Mouse (Mus musculus): ENCODE measurements at regions not wholly inside any gene's neighbourhood (a gene's known extent, or its start where the extent isn't known, plus 50 kb on each side); places are given as distances from the start of the nearest gene placed in this dataset.

DNA sequence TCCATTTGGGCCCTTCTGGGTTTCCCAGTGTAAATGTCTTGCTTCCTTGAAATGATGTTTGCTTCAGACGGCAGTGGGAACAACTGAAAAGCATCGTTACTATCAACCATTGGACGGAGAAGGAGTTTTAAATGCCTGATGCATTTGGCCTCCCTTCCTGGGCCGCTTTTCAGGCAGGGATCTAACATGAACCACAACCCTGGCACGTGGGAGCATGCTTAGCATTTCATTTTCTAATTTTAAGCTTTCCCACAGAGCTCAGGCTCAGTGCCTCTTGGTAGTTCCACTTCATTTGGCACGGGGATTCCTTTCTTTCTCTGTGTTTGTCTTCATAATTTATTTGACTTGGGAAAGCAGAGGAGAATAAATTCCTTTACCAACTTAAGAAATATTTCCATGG lies 406.6 kb upstream of the Nbea start:
- DNase-seq (ENCODE audit: low spot score in 2 of 2), result no peak

DNA sequence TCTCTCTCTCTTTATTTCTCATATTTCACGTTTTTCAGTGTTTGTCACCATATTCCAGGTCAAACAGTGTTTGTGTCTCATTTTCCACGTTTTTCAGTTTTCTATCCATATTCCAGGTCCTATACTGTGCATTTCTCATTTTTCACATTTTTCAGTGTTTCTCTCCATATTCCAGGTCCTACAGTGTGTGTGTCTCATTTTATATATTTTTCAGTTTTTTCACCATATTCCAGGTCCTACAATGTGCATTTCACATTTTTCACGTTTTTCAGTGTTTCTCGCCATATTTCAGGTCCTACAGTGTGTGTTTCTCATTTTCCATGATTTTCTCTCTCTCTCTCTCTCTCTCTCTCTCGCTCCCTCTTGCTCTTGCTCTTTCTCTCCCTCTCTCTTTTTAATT lies 391.9 kb upstream of the Nbea start:
- peak in 1 of 2 experiments; percentile 1 for DNase-seq (ENCODE audit: low spot score in 2 of 2)

GRCm38 (mm10) chr3:56536178-56536577 lies 352.7 kb upstream of the Nbea start:
- DNase-seq (ENCODE audit: low spot score in 2 of 2), result no peak

- no peak for DNase-seq (ENCODE audit: low spot score in 2 of 2)
These were observed 320.9 kb upstream of the Nbea start for GRCm38 (mm10) chr3:56504445-56504844.

GRCm38 (mm10) chr3:56499301-56499700 lies 315.8 kb upstream of the Nbea start:
- no peak for DNase-seq (ENCODE audit: low spot score in 2 of 2)

DNA sequence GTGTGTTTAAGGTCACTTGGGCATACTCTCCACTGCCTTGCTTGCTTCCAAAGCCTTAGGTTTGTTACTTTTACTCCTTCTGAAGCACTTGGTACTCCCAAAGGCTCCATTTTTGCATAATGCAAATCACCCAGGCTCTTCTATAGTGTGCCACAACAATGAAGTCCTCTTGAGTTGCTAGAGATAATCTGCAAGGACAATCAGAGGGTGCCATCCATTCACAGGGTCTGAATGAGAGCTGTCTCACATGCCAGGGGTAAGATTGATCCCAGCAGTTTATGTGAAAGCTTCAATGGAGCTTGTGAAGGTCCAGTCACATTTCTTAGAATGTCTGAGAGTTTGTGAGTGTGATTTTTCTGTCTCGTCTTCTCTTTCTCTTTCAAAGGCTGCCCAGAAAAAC lies 310.4 kb upstream of the Nbea start:
- DNase-seq (ENCODE audit: low spot score in 2 of 2), result no peak

GRCm38 (mm10) chr3:56489154-56489553 lies 305.7 kb upstream of the Nbea start:
- DNase-seq (ENCODE audit: low spot score in 2 of 2), result no peak

DNA sequence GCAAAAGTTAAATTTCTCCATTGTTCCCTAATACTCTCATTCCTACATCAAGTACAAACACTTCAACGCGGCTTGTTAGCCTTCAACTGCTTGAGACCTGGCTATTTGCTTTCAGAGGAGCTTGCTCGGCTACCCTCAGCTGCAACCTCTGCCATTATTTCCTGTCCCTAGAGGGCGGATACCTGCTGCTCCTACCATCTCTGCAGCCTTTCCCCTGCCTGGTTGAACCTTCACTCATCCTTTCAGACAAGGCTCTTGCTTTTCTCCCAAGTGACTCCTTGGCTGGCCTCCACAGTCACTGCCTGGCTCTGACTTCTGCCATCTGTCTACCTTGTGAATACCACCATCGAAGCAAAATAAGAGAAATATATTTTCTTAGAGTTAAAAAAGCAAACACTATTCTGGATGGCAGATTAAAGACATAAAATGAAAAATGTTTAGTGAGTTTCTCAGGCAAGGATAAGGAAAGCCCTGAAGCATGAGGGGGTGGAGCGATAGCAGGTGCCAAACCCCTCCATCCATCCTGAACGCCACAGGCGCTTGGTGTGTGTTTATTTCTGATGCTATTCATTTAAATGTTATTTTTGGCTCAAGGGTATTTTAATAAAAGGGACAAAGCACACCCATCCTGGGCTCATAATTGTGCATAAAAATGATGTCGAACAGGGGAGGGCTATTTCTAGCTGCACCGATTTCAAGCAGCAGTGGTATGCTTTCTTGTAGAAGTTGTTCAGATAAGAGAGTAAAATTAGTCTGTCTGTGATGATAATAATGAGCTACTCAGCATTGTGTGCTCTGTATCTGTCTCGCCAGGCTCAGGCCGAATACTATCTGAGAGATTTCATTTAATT lies 302.3 kb upstream of the Nbea start:
- no peak for DNase-seq (ENCODE audit: low spot score in 2 of 2)

GRCm38 (mm10) chr3:56484096-56484495 lies 300.6 kb upstream of the Nbea start:
- DNase-seq (ENCODE audit: low spot score in 2 of 2), result no peak

DNA sequence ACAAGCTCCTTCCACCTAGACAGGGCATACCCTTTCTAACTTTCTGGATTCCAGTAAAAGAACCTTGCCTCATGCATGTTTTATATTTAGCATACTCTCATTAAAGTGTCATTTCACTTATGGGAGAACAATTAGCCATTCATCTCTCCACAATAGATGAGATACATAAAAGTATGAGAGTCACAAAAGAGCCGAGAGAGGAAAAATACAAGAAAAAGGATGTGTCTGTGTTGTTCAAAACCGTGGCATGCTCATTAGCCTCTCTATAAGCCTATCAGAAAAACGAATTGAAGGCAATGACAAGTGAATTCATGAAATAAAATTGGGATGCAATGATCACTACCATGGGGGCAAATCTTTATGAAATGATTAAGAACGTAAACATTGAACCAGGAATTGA lies 299.9 kb upstream of the Nbea start:
- no peak for DNase-seq (ENCODE audit: low spot score in 2 of 2)

DNA sequence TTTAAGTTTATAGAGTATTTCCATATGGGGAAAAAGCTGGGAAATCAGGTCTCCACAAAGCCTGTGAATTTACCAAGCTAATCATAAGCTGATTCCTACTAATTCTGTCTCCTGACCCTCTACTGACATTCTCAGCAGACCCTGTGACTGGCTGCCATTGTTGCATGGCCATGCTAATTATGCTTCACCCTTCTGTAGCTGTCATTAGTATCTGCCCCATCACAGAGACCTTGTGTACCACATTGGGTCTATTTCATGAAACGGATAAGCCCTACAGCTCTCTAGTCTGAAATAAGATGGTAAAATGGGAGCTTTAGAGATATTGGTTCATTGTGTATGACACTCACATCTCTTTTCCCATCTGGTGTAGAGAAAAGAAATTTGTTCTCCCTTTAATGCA lies 296.0 kb upstream of the Nbea start:
- no peak for DNase-seq (ENCODE audit: low spot score in 2 of 2)

DNA sequence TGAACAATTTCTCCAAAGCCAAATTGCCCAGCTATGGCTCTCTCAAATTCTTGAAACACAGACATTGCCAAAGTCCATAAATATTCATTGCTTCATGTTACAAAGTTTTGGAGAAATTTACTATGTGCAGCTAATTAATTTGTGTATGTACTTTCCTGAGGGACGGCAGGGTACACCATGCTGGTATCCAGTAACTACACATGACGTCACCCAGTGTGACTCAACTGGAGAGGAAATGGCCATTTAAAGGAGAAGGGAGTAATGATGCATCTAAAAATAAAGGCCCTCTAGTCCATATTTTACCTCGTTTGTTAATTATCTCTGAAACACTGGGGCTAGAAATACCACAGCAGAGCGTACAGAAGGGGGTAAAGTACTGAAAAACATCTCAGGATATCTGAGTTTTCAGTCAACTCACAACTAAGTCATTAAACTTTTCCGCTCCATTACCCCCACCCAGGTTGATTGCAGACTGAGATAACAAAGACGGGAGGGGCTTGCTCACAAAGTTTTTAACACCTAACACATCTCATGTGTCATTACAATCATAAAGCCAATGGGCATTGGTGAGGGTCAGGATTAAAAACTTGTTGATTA lies 295.1 kb upstream of the Nbea start:
- no peak for DNase-seq (ENCODE audit: low spot score in 2 of 2)

- DNase-seq (ENCODE audit: low spot score in 2 of 2), result no peak
These were observed 292.3 kb upstream of the Nbea start for GRCm38 (mm10) chr3:56475529-56476527.

DNA sequence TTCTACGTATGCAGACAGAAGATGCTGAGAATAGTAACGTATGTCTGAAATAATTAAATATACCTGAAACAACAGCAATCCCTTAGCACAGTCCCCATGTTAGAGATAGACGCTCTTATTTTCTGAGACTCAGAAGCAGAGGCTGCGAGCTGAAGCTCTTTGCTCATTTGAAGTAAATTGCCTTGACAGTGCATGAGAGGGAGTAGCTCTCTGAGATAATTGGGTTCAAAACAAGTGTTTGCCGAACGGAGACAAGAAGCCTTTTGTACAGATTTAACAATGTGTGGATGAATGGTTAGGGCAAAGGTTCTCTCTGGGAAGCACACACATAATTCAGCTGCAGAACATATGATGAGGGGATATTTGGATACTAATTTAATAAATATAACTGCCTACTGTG lies 289.1 kb upstream of the Nbea start:
- DNase-seq (ENCODE audit: low spot score in 2 of 2), result no peak

GRCm38 (mm10) chr3:56471823-56472222 lies 288.3 kb upstream of the Nbea start:
- no peak for DNase-seq (ENCODE audit: low spot score in 2 of 2)

- no peak for DNase-seq (ENCODE audit: low spot score in 2 of 2)
These were observed 287.7 kb upstream of the Nbea start for GRCm38 (mm10) chr3:56471185-56471584.

DNA sequence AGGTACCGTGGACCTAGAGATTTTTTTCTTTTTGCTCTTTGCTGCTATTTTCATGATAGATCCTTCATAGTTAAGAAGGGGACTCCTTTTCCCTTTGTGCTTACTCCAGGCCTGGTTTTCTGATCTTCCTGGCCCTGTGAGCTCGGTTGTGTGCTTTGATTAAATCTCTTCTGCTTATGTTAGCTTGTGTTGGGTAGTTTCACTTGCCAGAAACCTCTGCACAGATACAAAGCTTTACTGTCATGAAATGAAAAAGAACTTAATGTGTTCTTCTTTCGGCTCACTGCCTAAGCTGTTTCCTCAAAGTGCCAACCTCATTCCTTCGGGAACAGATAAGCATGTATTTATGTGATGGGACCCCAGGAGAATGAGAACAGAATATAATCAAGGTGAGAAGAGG lies 274.1 kb upstream of the Nbea start:
- no peak for DNase-seq (ENCODE audit: low spot score in 2 of 2)

- DNase-seq (ENCODE audit: low spot score in 2 of 2), result no peak
These were observed 272.8 kb upstream of the Nbea start for GRCm38 (mm10) chr3:56456317-56456716.

- DNase-seq (ENCODE audit: low spot score in 2 of 2), result no peak
These were observed 255.4 kb upstream of the Nbea start for GRCm38 (mm10) chr3:56438900-56439299.

DNA sequence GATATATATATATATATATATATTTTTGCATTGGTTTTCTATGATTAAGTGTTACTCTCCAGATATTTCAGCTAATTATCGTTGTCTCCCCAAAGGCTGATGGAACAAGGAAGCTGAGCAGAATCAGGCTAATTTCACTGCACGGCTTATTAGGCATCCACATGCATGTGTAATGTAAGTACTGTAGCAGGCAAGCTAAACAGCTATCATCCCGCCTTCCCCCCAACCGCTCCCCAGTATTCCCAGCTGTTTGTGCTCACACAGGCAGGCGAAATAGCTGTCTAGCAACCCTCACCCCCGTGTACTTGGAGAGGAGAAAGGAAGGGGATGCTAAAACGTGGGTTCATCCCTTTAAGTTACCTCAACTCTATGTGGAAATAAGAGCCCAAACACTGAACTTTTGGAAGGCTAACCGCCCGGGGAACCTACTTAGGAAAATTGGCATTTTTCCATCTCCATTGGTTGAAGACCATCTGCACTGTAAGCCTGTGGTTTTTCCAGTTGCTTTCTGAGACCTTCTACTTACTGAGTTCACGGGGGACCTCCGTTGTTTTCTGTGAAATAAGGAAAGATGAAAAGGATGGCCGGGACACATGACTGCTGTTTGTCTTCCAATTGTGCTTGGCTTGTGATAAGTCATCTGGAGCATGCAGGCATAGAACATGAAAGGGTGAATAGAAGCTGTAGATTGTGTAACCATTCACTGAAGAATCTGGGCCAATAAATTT lies 254.7 kb upstream of the Nbea start:
- DNase-seq (ENCODE audit: low spot score in 2 of 2), result no peak

DNA sequence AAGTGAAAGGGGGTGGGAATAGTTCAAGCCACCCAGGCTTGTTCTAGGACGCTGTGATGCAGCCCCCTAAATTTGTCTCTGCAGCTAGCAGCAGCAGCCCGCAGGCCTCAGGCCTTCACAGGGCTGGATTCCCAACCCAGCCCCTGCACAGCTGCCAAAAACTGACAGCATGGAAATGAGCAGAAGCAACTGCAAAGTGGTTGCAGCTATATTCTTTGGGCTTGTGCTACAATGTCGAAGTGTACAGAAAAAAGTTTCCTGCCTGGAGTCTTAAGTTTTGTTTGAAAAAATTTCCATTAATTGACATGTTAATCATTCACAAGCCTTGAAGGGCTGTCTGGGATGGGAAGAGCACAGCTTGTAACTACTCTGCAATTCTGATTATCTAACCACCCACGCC lies 253.6 kb upstream of the Nbea start:
- DNase-seq (ENCODE audit: low spot score in 2 of 2), result no peak

DNA sequence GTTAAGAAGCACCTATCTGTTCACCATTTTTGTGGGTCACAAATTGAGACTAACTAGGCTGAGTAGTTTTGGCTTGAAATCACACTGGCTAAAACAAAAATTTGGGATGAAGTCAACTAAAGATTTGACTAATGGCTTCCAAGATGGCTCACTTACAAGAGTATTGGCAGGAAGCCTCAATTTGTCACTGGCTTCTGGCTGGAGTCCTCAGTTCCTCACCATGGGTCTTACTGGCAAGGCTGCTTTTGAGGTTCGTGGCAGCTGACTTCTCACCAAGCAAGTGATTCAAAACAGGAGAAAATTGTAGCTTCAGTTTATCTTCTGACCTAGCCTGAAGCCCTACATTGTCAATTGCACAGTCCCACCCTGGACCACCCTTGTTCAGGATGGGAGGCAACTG lies 250.0 kb upstream of the Nbea start:
- no peak for DNase-seq (ENCODE audit: low spot score in 2 of 2)
